9 mouse cellular contexts compared by ENCODE assay signal in the genomic region with DNA sequence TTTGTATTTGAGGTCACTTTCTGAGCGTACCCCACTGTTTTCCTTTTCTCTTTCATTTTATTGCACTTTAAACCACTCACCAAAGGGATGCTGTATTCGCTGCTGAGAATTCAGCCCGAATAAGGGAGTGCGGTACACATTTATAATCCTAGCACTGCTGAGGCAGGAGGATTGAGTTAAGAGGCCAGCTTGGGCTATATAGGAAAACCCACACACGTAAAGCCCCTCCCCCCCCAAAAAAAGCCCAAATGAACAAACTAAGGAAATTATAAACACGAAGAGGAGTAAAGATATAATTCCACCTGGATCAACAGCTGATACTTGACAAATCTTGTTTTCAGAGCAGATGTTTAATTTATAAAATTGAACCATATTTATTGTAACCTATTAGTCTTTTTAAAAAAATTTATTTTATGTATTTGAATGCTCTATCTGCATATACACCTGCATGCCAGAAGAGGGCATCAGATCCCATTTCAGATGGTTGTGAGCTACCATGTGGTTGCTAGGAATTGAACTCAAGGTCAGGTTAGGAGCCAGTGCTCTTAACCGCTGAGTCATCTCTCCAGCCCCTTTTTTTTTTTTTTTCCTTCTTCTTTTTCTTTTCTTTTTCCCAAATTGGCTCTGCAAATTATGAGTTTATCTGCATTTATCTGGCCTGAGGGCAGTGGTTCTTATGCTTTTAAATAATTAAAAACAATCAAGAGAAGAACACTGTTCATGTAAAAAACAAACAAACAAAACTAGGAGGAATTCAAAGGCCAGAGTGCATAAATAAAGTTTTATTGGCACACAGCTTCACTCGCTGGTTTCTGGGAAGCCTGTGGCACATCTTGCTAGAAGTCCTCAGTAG. TPM values are rescaled to one million over a fixed set of nuclear protein-coding genes. Genes with fewer than 3 reads are reported as not detected.
A peak's percentile ranks its signal among the peaks of the same experiment; 100 is the strongest.
DNase-seq lines count a peak whose midpoint lies in the region; ATAC-seq lines count a peak whose summit lies in the region.
"Had no signal": no experiment of that assay in that cellular context is flagged by ENCODE, and none has a peak within 500 bp of the region (broad histone marks: within the 10 kb centered on the region; RNA-seq: fewer than 3 reads in every experiment).

No protein-coding gene starts in this region.

- no peak for ATAC-seq in heart, embryonic 13.5 days (ENCODE audit: extremely low read depth, insufficient number of reproducible peaks, low FRiP score, low TSS enrichment)
- ATAC-seq in limb, embryonic 15.5 days (ENCODE audit: insufficient number of reproducible peaks, low FRiP score, low TSS enrichment, low read depth), result no peak

- 68% methylated on average over 8 of the region's 8 CpGs for WGBS in heart, embryonic 13.5 days
- WGBS in limb, embryonic 15.5 days, result 46% methylated on average over 8 of the region's 8 CpGs

- DNase-seq in heart, postnatal 4 days, result no peak
- peak; percentile 56 for DNase-seq in 3T3-L1 (ENCODE audit: low read depth, low spot score)
- no peak for DNase-seq in ovary, adult 18-20 months (ENCODE audit: low spot score)
- no peak for DNase-seq in gastrocnemius, postnatal 36 days
- no peak for DNase-seq in spleen, postnatal 10 days (ENCODE audit: low spot score in 2 of 2)
- DNase-seq: thymus, postnatal 36 days had no signal

- peak overlapping the region; percentile 63 for H3K4me3 ChIP-seq in heart, embryonic 13.5 days
- peak overlapping the region; percentile 79 for H3K4me3 ChIP-seq in brown adipose tissue, adult 24 weeks (ENCODE audit: insufficient read depth, low read depth, low read length)
- peak overlapping the region; percentile 57 for H3K4me3 ChIP-seq in limb, embryonic 15.5 days

- no peaks in the 10 kb centered on the region for H3K27me3 ChIP-seq in heart, embryonic 13.5 days (replicated peaks)
- H3K27me3 ChIP-seq in limb, embryonic 15.5 days, result no peaks in the 10 kb centered on the region

- intact Hi-C loops in gastrocnemius, postnatal 36 days (cut with DNase I), result no loop called here

- H3K27ac ChIP-seq in heart, embryonic 13.5 days (replicated peaks), result peak overlapping the region; percentile 85
- peak overlapping the region; percentile 89 for H3K27ac ChIP-seq in brown adipose tissue, adult 24 weeks (replicated peaks; ENCODE audit: low read depth, low read length)
- H3K27ac ChIP-seq in limb, embryonic 15.5 days, result no peak overlapping the region

- H3K4me1 ChIP-seq in heart, embryonic 13.5 days, result peaks cover 35% of the 10 kb centered on the region
- peaks cover 26% of the 10 kb centered on the region for H3K4me1 ChIP-seq in brown adipose tissue, adult 24 weeks (ENCODE audit: control insufficient read depth, insufficient read depth, insufficient read length, low read length)
- H3K4me1 ChIP-seq in limb, embryonic 15.5 days, result peaks cover 18% of the 10 kb centered on the region

- H3K9ac ChIP-seq in heart, embryonic 13.5 days, result peak overlapping the region; percentile 81
- H3K9ac ChIP-seq in limb, embryonic 15.5 days, result no peak overlapping the region

- 0 out of 2 replicates have a peak, but pooled peaks cover 4% of the 10 kb centered on the region for H3K36me3 ChIP-seq in heart, embryonic 13.5 days
- H3K36me3 ChIP-seq in limb, embryonic 15.5 days, result no peaks in the 10 kb centered on the region

- no peaks in the 10 kb centered on the region for H3K9me3 ChIP-seq in heart, embryonic 13.5 days
- H3K9me3 ChIP-seq in limb, embryonic 15.5 days, result no peaks in the 10 kb centered on the region

- H3K4me2 ChIP-seq in heart, embryonic 13.5 days, result peak overlapping the region; percentile 78
- peak overlapping the region; percentile 92 for H3K4me2 ChIP-seq in limb, embryonic 15.5 days

RNA-seq across cellular contexts. Expression of a gene that starts 30.4 kb away (rescaled TPM):
- polyA plus RNA-seq in heart, embryonic 13.5 days (2015; fragmentation: Nextera tagmentation; extraction: Ambion mirVana), result 8.9 and 9.5 TPM in 2 replicates
- total RNA-seq in heart, postnatal 4 days (2021), result 100 to 1,000 TPM; 101 to 102 TPM
- polyA plus RNA-seq in brown adipose tissue, adult 24 weeks (2012; ENCODE audit: insufficient read depth, insufficient read length, missing spikeins), result 235 and 250 TPM in 2 replicates
- polyA plus RNA-seq in limb, embryonic 15.5 days (2015; fragmentation: Nextera tagmentation; extraction: Ambion mirVana), result 1.7 and 2.5 TPM in 2 replicates
- 100 to 1,000 TPM; 138 to 166 TPM for total RNA-seq in gastrocnemius, postnatal 36 days (2021)

RNA-seq across cellular contexts. Expression of a gene that starts 46.6 kb away (rescaled TPM):
- polyA plus RNA-seq in heart, embryonic 13.5 days (2015; fragmentation: Nextera tagmentation; extraction: Ambion mirVana), result 44.6 and 47.5 TPM in 2 replicates
- total RNA-seq in heart, postnatal 4 days (2021), result 10 to 100 TPM; 34.0 to 40.7 TPM
- polyA plus RNA-seq in brown adipose tissue, adult 24 weeks (2012; ENCODE audit: insufficient read depth, insufficient read length, missing spikeins), result 4.4 and 5.2 TPM in 2 replicates
- 35.3 and 38.3 TPM in 2 replicates for polyA plus RNA-seq in limb, embryonic 15.5 days (2015; fragmentation: Nextera tagmentation; extraction: Ambion mirVana)
- total RNA-seq in gastrocnemius, postnatal 36 days (2021), result 10 to 100 TPM in 1 of 2 experiments, 1 to 10 TPM in 1; 9.7 to 13.2 TPM

RNA-seq across cellular contexts. Expression of a gene that starts 48.8 kb away (rescaled TPM):
- 6.4 and 9.1 TPM in 2 replicates for polyA plus RNA-seq in heart, embryonic 13.5 days (2015; fragmentation: Nextera tagmentation; extraction: Ambion mirVana)
- 1 to 10 TPM; 4.8 to 6.4 TPM for total RNA-seq in heart, postnatal 4 days (2021)
- 4.3 and 5.6 TPM in 2 replicates for polyA plus RNA-seq in brown adipose tissue, adult 24 weeks (2012; ENCODE audit: insufficient read depth, insufficient read length, missing spikeins)
- polyA plus RNA-seq in limb, embryonic 15.5 days (2015; fragmentation: Nextera tagmentation; extraction: Ambion mirVana), result 10.0 and 10.4 TPM in 2 replicates
- total RNA-seq in gastrocnemius, postnatal 36 days (2021), result under 1 TPM; 0.59 to 0.69 TPM

Comparison
In these comparisons a context has a peak if more than half of its experiments do, and no peak if none do; other contexts are left out.
1. RNA of a gene that starts 30.4 kb away (polyA plus RNA-seq): 235 to 250 TPM in brown adipose tissue, adult 24 weeks; 8.9 to 9.5 TPM in heart, embryonic 13.5 days and 1.7 to 2.5 TPM in limb, embryonic 15.5 days; every median in the first group is over 10 times any median in the second.
2. Peak in every context shown above with its lines, with median percentiles within 50 percentile points of each other: H3K4me3 ChIP-seq.